Mouse (Mus musculus): Measurements from ENCODE around the gene Tmem102.

Tmem102 gene

GRCm38 (mm10) chr11:69804972-69805909, at the start of gene Tmem102:
Gene Tmem102 (minus strand): TSS chr11:69805624.
- in situ Hi-C loops (cut with MboI; ENCODE audit: low pct_unique_long_range_greater_than_20kb in 1 of 2, low sequenced_read_pairs in 2 of 2, unreplicated experiment in 1 of 2), result loop anchor here in 1 of 2 experiments (5.0 kb wide), 1 partner anchor 72 kb away; the partner anchor contains the start of gene Tmem95

GRCm38 (mm10) chr11:69854680-69855079, 49.3 kb upstream of the Tmem102 start:
- in situ Hi-C loops (cut with MboI; ENCODE audit: low pct_unique_long_range_greater_than_20kb in 1 of 2, low sequenced_read_pairs in 2 of 2, unreplicated experiment in 1 of 2), result no loop called here

DNA sequence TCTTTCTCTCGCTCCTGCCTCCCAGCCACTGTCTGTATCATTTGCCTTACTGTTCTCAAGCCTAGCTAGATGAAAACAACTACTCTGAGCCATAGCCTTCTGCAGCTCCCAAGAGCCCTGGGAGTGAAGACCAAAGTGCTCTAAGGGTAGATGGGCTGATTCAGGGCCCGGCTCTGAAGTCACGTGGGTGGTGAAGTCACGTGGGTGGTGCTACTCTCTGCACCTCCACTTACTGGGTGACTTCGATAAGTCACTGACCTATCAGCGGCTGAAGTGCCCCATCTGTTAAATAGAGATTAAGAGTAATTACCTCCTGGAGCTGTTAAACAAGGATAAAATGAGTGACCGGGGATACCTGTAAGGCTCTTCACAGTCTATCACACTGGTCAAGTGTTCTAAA, 48.6 kb upstream of the Tmem102 start:
- in situ Hi-C loops (cut with MboI; ENCODE audit: low pct_unique_long_range_greater_than_20kb in 1 of 2, low sequenced_read_pairs in 2 of 2, unreplicated experiment in 1 of 2), result no loop called here

DNA sequence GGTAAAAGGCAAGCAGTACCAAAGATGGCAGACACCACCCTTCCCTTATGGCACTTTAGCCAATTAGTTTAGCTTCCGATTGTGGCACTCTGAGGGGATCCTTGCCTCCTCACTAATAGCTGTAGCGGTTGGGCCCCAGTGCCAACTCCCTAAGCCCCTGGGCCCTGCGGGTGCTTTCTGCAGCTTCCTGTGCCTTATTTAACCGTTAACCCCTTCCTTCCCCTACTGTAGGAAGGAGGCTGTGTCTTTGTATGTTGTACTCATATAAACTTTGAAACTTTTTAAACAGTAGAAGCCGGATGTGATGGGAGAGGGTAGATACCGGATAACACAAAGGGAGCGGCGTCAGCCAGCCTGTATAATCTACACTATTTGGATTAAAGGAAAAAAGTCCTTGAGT, 45.3 kb upstream of the Tmem102 start:
- in situ Hi-C loops (cut with MboI; ENCODE audit: low pct_unique_long_range_greater_than_20kb in 1 of 2, low sequenced_read_pairs in 2 of 2, unreplicated experiment in 1 of 2), result no loop called here

GRCm38 (mm10) chr11:69849884-69850283, 44.5 kb upstream of the Tmem102 start:
- in situ Hi-C loops (cut with MboI; ENCODE audit: low pct_unique_long_range_greater_than_20kb in 1 of 2, low sequenced_read_pairs in 2 of 2, unreplicated experiment in 1 of 2), result no loop called here

DNA sequence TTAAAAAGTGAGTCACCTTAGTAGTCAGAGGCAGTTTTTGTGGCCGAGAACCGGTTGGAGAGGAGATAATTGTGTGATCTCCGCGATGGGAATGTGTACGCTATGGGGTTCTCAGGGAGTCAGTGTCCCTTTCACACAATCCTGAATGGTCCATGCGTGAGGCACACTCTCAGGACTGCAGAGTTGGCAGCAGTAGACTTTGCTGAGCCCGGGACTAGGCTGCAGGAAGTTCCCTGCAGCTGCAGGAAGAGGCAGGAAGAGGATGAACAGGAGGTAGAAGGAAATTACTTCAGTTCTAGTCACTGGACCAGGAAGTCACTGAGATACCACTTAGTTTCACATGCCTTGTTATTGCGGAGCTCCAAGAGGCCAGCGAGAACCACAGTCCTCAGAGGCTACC, 43.7 kb upstream of the Tmem102 start:
- in situ Hi-C loops (cut with MboI; ENCODE audit: low pct_unique_long_range_greater_than_20kb in 1 of 2, low sequenced_read_pairs in 2 of 2, unreplicated experiment in 1 of 2), result no loop called here

DNA sequence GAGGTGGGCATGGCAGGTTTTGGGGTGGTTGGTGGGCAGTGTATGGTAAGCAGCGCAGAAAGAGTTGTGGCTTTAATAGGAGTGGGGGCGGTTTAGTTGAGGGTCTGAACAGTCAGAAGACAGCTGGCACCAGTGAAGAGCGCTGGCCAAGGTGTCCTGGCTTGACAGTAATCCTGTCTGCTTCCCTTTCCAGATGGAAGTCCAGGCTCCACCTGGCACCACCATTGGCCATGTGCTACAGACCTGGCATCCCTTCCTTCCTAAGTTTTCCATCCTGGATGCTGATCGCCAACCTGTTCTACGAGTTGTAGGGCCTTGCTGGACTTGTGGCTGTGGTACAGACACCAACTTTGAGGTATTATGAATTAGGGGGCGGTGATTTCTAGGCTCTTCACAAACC, 42.6 kb upstream of the Tmem102 start:
- in situ Hi-C loops (cut with MboI; ENCODE audit: low pct_unique_long_range_greater_than_20kb in 1 of 2, low sequenced_read_pairs in 2 of 2, unreplicated experiment in 1 of 2), result no loop called here

GRCm38 (mm10) chr11:69846738-69847688, 41.6 kb upstream of the Tmem102 start:
- in situ Hi-C loops (cut with MboI; ENCODE audit: low pct_unique_long_range_greater_than_20kb in 1 of 2, low sequenced_read_pairs in 2 of 2, unreplicated experiment in 1 of 2), result no loop called here

DNA sequence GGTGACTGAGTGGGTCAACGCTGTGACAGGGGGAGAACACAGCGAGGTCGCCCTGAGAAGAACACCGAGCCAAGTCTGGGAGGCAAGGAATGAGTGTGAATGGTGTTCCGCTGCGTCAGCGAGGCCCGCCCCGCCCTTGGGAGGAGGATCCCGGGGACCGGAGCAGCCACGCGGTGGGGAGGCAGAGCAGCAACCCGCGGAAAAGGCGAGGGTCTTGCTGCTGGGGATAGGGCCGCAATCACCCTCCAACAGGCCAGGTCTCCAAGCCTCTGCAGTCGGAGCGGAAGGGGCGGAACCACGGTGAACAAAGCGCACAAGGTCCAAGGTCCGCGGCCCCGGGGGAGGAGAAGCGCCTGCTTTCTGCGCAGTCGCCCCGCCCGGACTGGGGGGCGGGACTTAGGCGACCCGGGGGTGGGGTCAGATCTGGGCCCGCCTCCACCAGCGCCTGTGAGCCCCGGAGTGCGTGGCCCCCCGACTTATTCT, 40.8 kb upstream of the Tmem102 start, which contains the start of gene Plscr3:
TSS of gene Plscr3 (plus strand) at position 179 of the 483 bp plus-strand sequence.
- in situ Hi-C loops (cut with MboI; ENCODE audit: low pct_unique_long_range_greater_than_20kb in 1 of 2, low sequenced_read_pairs in 2 of 2, unreplicated experiment in 1 of 2), result no loop called here

- in situ Hi-C loops (cut with MboI; ENCODE audit: low pct_unique_long_range_greater_than_20kb in 1 of 2, low sequenced_read_pairs in 2 of 2, unreplicated experiment in 1 of 2), result no loop called here
Measured at GRCm38 (mm10) chr11:69838714-69839104, 33.3 kb upstream of the Tmem102 start.

DNA sequence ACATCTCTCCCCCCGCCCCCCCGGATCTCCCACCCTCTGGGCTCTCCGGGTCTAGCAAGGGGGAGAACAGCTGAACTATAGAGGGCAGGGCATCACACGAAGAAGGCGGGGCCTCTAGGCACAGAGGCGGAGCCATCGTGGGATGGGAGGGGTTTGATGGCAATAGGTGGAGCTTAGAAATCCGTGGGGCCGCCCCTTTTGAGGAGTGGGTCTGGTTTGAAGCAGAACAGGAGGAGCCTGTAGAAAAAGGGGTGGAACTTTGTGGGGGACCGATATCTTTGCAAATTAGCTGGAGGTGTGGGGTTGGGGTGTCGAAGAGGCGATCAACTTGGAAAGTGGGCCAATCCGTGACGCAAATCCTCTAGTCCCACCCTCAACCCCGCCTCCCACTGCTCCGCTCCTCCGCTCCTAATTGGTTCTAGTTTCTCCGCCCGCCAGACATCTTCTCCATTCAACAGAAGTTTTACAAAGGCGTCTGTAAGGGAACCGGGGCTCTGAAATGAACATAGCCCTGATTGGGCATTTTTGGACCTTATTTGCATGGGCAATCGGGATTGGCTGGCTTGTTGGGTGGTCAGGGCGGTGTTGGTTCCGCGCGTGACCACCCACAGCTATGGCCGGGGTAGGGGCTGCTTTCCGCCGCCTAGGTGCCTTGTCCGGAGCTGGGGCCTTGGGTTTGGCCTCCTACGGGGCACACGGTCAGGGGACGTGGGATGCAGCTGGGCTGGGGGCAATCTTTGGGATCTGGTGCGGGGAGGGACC, 32.7 kb upstream of the Tmem102 start, which contains the start of gene Tmem256:
TSS of gene Tmem256 (plus strand) at position 563 of the 762 bp plus-strand sequence.
- in situ Hi-C loops (cut with MboI; ENCODE audit: low pct_unique_long_range_greater_than_20kb in 1 of 2, low sequenced_read_pairs in 2 of 2, unreplicated experiment in 1 of 2), result no loop called here

GRCm38 (mm10) chr11:69837604-69837951, 32.2 kb upstream of the Tmem102 start, which contains the start of gene Nlgn2:
Gene Nlgn2 (minus strand): TSS chr11:69837784.
- in situ Hi-C loops (cut with MboI; ENCODE audit: low pct_unique_long_range_greater_than_20kb in 1 of 2, low sequenced_read_pairs in 2 of 2, unreplicated experiment in 1 of 2), result no loop called here

GRCm38 (mm10) chr11:69836703-69837576, 31.5 kb upstream of the Tmem102 start:
- in situ Hi-C loops (cut with MboI; ENCODE audit: low pct_unique_long_range_greater_than_20kb in 1 of 2, low sequenced_read_pairs in 2 of 2, unreplicated experiment in 1 of 2), result no loop called here

DNA sequence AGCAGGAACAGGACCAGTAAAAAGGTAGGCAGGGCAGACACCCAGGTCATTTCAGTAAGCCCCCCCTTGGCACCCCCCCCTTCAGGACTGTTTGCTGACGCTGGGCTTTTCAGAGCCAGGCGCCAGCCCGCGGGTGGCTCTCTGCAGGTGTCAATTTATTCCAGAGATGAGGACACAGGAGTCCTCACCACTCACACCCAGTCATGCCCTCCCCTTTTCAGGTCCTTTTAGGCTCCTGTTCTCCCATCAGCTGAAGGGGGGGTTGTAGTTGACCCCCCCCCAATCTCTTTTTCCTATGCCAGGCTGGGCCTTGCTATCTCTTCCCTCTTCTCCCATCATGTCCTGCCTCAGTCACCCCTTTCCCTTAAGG, 30.5 kb upstream of the Tmem102 start:
- in situ Hi-C loops (cut with MboI; ENCODE audit: low pct_unique_long_range_greater_than_20kb in 1 of 2, low sequenced_read_pairs in 2 of 2, unreplicated experiment in 1 of 2), result no loop called here

GRCm38 (mm10) chr11:69835326-69835965, 30.0 kb upstream of the Tmem102 start:
- in situ Hi-C loops (cut with MboI; ENCODE audit: low pct_unique_long_range_greater_than_20kb in 1 of 2, low sequenced_read_pairs in 2 of 2, unreplicated experiment in 1 of 2), result no loop called here

DNA sequence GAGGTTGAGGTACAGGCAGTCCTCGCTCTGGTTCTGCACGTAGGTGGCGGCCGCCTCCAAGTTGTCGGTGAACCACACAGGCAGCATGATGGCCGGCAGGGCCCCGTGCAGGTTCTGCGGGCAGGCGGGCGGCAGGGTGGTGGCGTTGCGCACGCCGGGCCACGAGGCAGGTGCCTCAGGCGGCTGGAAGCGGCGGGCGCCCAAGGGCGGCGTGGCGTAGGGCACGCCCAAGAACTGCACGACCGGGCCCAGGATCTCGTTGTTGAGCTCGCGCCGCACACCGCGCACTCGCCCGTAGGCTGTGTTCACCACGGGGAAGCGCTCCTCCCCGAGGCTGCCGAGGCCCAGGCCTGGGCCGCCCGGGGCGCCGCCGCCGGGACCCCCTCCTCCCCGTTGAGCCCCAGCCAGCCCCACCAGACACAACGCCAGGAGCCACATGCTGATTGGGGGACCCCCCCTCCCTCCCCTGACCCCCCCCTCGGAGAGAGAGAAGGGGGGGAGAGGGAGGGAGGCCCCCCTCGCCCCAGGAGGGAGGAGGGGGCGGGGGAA, 28.7 kb upstream of the Tmem102 start:
- in situ Hi-C loops (cut with MboI; ENCODE audit: low pct_unique_long_range_greater_than_20kb in 1 of 2, low sequenced_read_pairs in 2 of 2, unreplicated experiment in 1 of 2), result no loop called here

DNA sequence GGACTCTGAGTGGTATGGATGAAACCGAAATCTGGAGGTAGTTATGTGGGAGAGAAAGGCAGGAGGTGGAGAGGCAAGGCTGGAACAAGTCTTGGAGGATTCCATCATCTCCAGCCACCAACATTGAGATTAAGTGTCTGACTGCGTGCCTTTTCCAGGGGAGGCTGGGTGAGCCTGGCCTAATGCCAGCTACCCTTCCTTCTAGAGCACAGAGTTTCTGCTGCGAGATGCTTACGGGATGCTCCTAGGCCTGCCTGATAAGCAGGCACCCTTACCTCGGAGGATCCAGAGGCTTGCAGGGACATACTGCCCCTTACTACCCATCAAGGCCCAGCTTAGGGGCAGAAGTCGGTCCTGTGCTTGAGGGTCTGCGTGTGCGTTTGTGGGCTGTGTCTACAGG, 28.1 kb upstream of the Tmem102 start:
- in situ Hi-C loops (cut with MboI; ENCODE audit: low pct_unique_long_range_greater_than_20kb in 1 of 2, low sequenced_read_pairs in 2 of 2, unreplicated experiment in 1 of 2), result no loop called here
